Mouse (Mus musculus): Measurements from ENCODE around the gene Plppr4.

Gene Plppr4

GRCm38 (mm10) chr3:117294308-117294925 is 66.3 kb downstream of the Plppr4 start:
- no peak for DNase-seq (ENCODE audit: low spot score in 2 of 2)

All from cerebellum, postnatal 4 days (tissue).